Mouse (Mus musculus): ENCODE data around the gene Sirt2. TPM values are rescaled to one million over a fixed set of nuclear protein-coding genes. Genes with fewer than 3 reads are reported as not detected.

Gene Sirt2
- polyA plus RNA-seq (2016; fragmentation: Nextera tagmentation; extraction: Ambion mirVana): 28.5 and 29.0 TPM in 2 replicates

DNA sequence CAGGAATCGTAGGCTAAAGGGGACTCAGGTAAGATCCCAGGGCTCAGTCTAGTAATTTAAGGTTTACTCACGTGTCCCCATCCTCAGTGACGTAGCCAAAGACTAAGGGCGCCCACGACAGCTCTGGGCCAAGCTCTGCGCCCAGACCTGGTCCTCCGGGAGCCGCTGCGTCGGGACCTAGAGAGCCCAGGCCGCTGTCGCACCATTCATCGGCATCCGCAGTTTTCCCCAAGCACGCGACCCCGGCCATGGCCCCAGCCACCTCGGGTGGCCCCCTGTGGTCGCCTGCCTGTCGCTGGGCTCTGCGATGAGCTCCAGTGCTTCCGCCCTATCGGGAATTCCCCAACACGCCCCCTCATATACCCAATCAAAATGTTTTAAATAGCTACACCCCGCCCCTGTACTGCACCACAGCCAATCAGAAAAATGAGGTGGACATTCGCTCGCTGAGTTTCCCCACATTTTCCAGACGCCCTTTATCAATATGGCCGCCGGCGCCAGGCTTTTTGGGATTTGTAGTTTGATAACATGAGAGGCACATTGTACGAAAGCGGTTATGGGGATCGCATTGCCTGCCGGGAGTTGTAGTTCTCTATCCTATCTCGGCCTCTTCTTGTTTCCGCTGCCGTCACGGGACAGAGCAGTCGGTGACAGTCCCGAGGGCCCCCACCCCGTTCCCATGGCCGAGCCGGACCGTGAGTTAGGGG, at the start of gene Sirt2:
TSS of gene Sirt2 (plus strand) at position 563 of the 707 bp plus-strand sequence.
- H3K9ac ChIP-seq: peak within 1 kb of the TSS; percentile 84
- WGBS (ENCODE audit: insufficient replicate concordance): 1% methylated on average over 45 of the region's 45 CpGs
- peaks cover 20% of the 10 kb centered on the region for H3K36me3 ChIP-seq
- H3K4me3 ChIP-seq: peak within 1 kb of the TSS; percentile 84
- peak; percentile 96 for ATAC-seq
- H3K4me2 ChIP-seq: peak within 1 kb of the TSS; percentile 79
- no peaks in the 10 kb centered on the region for H3K9me3 ChIP-seq (replicated peaks)
- peak within 1 kb of the TSS; percentile 75 for H3K27ac ChIP-seq
- H3K4me1 ChIP-seq: peaks cover 53% of the 10 kb centered on the region
- H3K27me3 ChIP-seq (replicated peaks): no peaks in the 10 kb centered on the region

DNA sequence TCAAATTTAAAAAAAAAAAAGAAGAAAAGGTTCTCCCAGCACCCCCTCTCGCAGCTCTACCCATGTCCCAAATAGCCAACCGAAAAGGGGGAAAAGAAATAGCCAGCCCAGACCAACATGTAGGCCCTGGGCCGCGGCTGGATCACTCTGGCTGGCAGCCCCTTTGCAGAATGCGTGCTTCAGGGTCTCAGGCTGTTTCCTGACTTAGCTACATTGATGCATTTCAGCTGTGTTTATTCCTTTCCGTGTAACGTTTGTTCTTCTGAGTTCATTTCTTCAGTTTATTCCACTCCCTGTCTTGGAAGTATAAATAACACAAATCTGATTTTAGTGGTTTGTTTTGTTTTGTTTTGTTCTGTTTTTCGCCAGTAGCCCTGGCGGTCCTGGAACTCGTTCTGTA, 48.8 kb upstream of the Sirt2 start:
- Histone ChIP-seq H3K9me3 (replicated peaks) (no peaks in the 10 kb centered on the region), H3K4me2 (no peak overlapping the region), H3K27ac (no peak overlapping the region), H3K36me3 (no peaks in the 10 kb centered on the region), H3K27me3 (replicated peaks) (peaks cover 17% of the 10 kb centered on the region; the same call in 1 of the 2 replicates), H3K9ac (no peak overlapping the region), H3K4me1 (peaks cover 12% of the 10 kb centered on the region), H3K4me3 (no peak overlapping the region)
- no peak for ATAC-seq
- 65% methylated on average over 10 of the region's 10 CpGs for WGBS (ENCODE audit: insufficient replicate concordance)

DNA sequence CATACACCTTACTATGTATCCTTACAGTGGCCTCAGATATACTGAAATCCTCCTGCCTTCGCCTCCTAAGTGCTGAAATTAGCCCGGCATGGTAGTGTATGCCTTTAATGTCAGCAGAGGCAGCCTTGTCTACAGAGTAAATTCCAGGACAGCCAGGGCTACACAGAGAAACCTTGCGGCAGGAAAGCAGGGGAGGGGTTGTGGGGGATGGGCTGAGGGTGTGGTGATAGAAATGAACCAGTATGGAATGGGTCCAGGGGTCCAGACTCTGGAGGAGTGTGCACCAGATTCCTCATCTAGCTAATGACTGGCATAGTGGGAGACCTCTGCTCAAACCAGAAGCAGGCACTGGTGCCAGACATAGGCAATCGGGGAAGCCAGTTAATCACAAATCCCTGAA, 47.4 kb upstream of the Sirt2 start:
- Histone ChIP-seq H3K4me1 (peaks cover 12% of the 10 kb centered on the region), H3K4me2 (no peak overlapping the region), H3K36me3 (no peaks in the 10 kb centered on the region), H3K4me3 (no peak overlapping the region), H3K9ac (no peak overlapping the region), H3K9me3 (replicated peaks) (peaks cover 1% of the 10 kb centered on the region), H3K27ac (no peak overlapping the region), H3K27me3 (replicated peaks) (peaks cover 17% of the 10 kb centered on the region; the same call in 1 of the 2 replicates)
- ATAC-seq: no peak
- 41% methylated on average over 4 of the region's 4 CpGs for WGBS (ENCODE audit: insufficient replicate concordance)

DNA sequence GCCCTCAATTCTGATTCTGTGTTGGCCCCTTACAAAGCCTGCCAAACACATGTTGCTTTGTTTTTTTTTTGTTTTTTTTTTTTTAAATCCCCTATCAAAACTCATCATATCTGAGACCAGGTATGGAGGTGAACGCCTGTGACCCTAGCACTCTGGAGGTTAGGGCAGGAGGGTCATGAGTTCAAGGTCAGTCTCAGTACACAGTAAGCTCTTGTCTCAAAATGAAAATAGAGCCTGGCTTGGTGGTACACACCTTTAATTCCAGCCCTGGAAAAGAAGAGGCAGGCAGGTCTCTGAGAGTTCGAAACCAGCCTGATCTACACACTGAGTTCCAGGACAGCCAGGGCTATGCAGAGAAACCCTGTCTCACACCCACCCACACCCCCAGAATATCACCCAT, 46.9 kb upstream of the Sirt2 start:
- no peak overlapping the region for H3K27ac ChIP-seq
- peaks cover 6% of the 10 kb centered on the region for H3K9me3 ChIP-seq (replicated peaks)
- no peak overlapping the region for H3K4me3 ChIP-seq
- WGBS (ENCODE audit: insufficient replicate concordance): 69% methylated on average over 2 of the region's 2 CpGs
- no peaks in the 10 kb centered on the region for H3K36me3 ChIP-seq
- H3K27me3 ChIP-seq (replicated peaks): peaks cover 17% of the 10 kb centered on the region; the same call in 1 of the 2 replicates
- no peak overlapping the region for H3K4me2 ChIP-seq
- no peak for ATAC-seq
- H3K4me1 ChIP-seq: peaks cover 12% of the 10 kb centered on the region
- no peak overlapping the region for H3K9ac ChIP-seq

DNA sequence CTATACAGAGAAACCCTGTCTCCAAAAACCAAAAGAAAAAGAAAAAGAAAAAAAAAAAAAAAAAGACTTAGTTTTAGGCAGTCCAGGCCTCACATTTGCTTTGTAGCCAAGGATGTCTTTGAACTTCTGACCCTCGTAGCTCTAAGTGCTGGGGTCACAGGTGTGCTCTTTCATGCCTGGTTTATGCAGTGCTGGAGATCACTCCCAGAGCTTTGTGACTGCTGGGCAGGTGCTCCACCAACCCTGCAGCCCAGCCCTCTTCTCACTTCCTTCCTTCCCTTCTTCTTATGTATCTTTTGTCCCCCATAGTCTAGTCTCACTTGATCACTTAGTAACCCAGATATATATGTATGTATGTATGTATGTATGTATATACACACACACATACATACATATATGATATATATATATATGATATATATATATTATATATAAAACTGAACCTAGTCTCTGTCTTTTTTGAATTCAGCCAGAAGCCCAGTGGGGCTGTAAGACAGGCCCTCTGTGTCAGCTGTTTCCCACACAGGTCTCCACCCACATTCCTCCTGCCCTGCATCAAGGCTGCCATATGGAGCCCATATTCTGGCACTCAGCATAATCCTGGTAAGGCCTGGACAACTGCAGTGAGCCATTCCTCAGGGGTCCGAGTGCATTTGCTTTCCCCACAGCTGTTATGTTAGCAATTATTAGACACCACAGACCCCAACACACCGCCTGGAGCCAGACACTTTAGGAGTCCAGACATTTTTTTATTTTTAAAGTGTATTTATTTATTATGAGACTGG, 45.6 kb upstream of the Sirt2 start:
- Histone ChIP-seq H3K4me1 (peaks cover 12% of the 10 kb centered on the region), H3K9ac (no peak overlapping the region), H3K4me3 (no peak overlapping the region), H3K36me3 (no peaks in the 10 kb centered on the region), H3K9me3 (replicated peaks) (peaks cover 7% of the 10 kb centered on the region), H3K4me2 (no peak overlapping the region), H3K27ac (no peak overlapping the region), H3K27me3 (replicated peaks) (peaks cover 7% of the 10 kb centered on the region; the same call in 1 of the 2 replicates)
- no peak for ATAC-seq
- WGBS (ENCODE audit: insufficient replicate concordance): 70% methylated on average over 3 of the region's 3 CpGs

DNA sequence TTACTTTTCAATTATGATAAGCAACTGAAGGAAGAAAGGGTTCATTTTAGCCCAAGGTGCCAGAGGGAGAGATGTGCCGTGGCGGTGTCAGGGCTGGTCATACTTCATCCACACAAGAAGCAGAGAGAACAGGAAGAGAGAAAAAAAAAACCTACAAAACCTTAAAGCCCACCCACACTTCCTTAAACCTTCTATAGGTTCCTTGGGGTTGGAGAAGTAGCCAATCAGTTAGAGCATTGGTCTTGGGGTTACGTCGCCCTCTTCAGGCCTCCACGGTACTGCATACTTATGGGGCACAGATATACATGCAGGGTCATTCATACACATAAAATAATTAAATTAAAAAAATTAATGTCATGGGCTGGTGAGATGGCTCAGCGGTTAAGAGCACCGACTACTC, 44.5 kb upstream of the Sirt2 start:
- no peak overlapping the region for H3K4me3 ChIP-seq
- no peak overlapping the region for H3K4me2 ChIP-seq
- WGBS (ENCODE audit: insufficient replicate concordance): 84% methylated on average over 7 of the region's 7 CpGs
- no peak for ATAC-seq
- H3K27ac ChIP-seq: no peak overlapping the region
- H3K4me1 ChIP-seq: 0 out of 2 replicates have a peak, but pooled peaks cover 3% of the 10 kb centered on the region
- H3K27me3 ChIP-seq (replicated peaks): 0 out of 2 replicates have a peak, but pooled peaks cover 3% of the 10 kb centered on the region
- no peaks in the 10 kb centered on the region for H3K36me3 ChIP-seq
- peaks cover 7% of the 10 kb centered on the region for H3K9me3 ChIP-seq (replicated peaks)
- no peak overlapping the region for H3K9ac ChIP-seq

DNA sequence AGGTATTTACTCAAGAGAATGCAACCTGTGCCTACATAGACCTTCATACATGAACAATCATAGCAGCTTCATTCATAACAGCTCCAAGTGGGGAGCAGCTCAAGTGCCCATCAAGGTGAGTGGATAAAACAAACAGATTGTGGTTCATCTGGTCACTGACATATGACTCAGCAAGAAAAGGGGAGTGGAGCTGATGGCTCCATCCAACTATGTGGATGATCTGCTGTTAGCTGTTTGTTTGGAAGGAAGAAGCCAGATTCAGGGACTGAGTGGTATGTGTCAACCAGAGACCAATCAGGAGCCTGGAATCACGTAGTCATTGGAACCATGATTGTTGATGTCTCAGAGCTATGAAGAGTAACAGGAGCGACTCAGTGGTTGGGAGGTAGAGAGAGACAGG, 41.9 kb upstream of the Sirt2 start:
- 80% methylated on average over 2 of the region's 2 CpGs for WGBS (ENCODE audit: insufficient replicate concordance)
- ATAC-seq: no peak
- H3K36me3 ChIP-seq: no peaks in the 10 kb centered on the region
- 0 out of 2 replicates have a peak, but pooled peaks cover 8% of the 10 kb centered on the region for H3K27me3 ChIP-seq (replicated peaks)
- H3K27ac ChIP-seq: no peak overlapping the region
- H3K4me1 ChIP-seq: no peaks in the 10 kb centered on the region
- H3K9ac ChIP-seq: no peak overlapping the region
- H3K9me3 ChIP-seq (replicated peaks): peaks cover 7% of the 10 kb centered on the region
- H3K4me3 ChIP-seq: no peak overlapping the region
- no peak overlapping the region for H3K4me2 ChIP-seq

DNA sequence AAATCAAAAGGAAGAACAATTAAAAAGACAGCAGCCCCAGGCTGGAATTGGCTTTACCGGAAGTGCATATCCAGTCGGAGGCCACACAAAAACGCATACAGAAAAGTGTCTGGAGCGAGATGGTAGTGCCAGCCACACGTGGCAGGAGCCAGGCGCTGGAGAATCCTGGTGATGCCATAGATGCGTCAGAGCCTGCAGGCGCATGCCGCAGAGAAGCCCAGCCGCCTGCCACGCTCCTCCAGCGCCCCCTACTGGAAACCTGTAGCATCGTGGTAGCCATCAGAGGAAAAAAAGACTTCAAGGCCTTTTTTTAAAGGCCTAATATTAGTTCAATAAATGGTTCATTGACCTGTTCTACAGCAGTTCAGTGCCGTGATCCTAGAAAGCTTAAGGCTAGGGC, 39.9 kb upstream of the Sirt2 start:
- ATAC-seq: no peak
- Histone ChIP-seq H3K4me3 (no peak overlapping the region), H3K4me1 (no peaks in the 10 kb centered on the region), H3K9me3 (replicated peaks) (peaks cover 14% of the 10 kb centered on the region), H3K36me3 (no peaks in the 10 kb centered on the region), H3K27me3 (replicated peaks) (peaks cover 17% of the 10 kb centered on the region), H3K9ac (no peak overlapping the region), H3K27ac (no peak overlapping the region), H3K4me2 (no peak overlapping the region)
- WGBS (ENCODE audit: insufficient replicate concordance): 11% methylated on average over 14 of the region's 14 CpGs

DNA sequence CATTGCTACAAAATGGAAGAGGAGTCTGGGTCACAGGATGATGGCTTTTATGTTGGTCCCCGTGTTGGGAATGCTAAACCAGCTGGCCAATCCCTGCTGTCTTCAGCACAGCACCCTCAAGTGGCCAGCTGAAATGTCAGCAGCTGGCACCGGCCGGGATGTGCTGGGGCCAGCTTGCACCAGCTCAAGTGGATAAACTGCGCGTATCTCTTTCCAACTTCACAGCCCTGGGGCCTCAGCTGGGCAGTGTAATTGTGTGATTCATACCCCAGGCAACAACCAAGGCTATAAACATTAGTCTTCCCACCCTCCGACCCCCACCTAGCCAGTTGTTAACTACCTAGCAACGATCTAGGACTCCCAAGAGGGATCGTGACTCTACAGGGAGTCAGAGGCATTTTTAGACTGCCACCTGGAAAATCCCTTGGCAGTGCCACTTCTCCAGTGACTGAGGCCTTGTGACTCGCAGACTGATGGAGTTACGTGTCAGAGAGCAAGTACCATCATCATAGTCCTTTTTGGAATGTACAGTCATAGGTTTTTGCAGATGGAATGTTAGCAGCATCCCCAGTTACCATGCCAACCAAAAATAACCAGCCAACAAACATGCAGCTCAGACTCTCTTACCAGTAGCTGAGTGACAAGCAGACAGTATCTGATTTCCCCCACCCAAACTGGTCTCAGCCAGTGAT, 38.7 kb upstream of the Sirt2 start:
- H3K4me1 ChIP-seq: peaks cover 9% of the 10 kb centered on the region
- no peaks in the 10 kb centered on the region for H3K36me3 ChIP-seq
- 60% methylated on average over 10 of the region's 10 CpGs for WGBS (ENCODE audit: insufficient replicate concordance)
- H3K4me3 ChIP-seq: no peak overlapping the region
- ATAC-seq: no peak
- no peak overlapping the region for H3K4me2 ChIP-seq
- H3K27me3 ChIP-seq (replicated peaks): peaks cover 28% of the 10 kb centered on the region
- H3K9me3 ChIP-seq (replicated peaks): peaks cover 18% of the 10 kb centered on the region
- no peak overlapping the region for H3K9ac ChIP-seq
- no peak overlapping the region for H3K27ac ChIP-seq

DNA sequence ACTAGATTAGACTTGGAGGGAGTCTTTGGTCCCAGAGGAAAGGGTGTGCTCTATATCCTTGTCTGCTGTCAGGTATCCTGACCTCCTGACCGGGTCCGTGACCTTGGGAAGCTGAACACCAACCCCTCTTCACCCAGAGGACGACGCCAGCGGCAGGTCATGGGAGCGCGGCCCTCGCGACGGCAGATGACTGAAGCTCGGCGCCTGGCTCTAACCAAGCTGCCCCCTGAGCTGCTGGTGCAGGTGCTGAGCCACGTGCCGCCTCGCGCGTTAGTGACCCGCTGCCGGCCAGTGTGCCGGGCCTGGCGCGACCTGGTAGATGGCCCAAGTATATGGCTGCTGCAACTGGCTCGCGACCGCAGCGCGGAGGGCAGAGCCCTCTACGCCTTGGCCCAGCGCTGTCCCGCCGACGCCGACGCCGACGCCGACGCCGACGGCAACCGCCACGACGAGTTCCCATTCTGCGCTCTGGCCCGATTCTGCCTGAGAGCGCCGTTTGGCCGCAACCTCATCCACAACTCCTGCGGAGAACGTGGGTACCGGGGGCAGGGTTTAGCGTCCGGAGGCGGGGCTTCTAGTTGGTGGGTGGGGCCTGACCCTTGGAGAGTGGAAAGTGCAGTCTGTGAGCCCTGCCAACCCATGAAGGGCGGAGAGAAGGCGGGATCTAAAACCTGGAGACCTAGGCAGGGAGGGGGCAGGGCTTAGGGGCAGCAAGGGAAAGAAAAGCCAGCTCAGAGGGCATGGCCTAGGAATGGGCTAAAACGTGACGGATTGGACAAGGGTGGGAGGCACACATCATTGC, 34.0 kb upstream of the Sirt2 start:
- H3K4me2 ChIP-seq: peak overlapping the region; percentile 91
- peak overlapping the region; percentile 56 for H3K9ac ChIP-seq
- 4% methylated on average over 58 of the region's 58 CpGs for WGBS (ENCODE audit: insufficient replicate concordance)

DNA sequence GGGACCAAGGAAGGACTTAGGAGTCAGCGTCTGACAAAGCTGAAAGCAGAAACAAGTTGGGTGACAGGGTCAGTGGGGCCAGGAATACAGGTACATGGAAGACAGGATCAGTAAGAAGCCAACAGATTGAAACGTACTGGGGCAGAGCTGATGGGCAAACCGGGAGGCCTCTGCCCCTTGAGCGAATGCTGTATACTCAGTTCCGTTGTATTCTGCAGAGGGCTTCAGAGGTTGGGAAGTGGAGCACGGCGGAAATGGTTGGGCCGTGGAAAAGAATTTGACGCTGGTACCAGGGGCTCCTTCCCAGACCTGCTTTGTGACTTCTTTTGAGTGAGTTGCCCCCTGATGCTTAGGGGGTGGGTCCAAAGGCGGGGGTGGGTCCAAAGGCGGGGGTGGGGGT, 33.3 kb upstream of the Sirt2 start:
- WGBS (ENCODE audit: insufficient replicate concordance): 15% methylated on average over 11 of the region's 11 CpGs
- H3K9ac ChIP-seq: 0 out of 2 replicates have a peak overlapping the region, but pooled peaks have one; percentile 56
- H3K36me3 ChIP-seq: peaks cover 16% of the 10 kb centered on the region
- no peak overlapping the region for H3K27ac ChIP-seq
- H3K4me1 ChIP-seq: peaks cover 19% of the 10 kb centered on the region
- H3K4me2 ChIP-seq: peak overlapping the region; percentile 91
- H3K27me3 ChIP-seq (replicated peaks): peaks cover 28% of the 10 kb centered on the region
- ATAC-seq: no peak
- H3K9me3 ChIP-seq (replicated peaks): peaks cover 10% of the 10 kb centered on the region
- peak overlapping the region; percentile 57 for H3K4me3 ChIP-seq

More for the DNA sequence above, 34.0 kb upstream of the Sirt2 start:
- Histone ChIP-seq H3K27me3 (replicated peaks) (peaks cover 28% of the 10 kb centered on the region), H3K27ac (no peak overlapping the region), H3K4me1 (peaks cover 19% of the 10 kb centered on the region), H3K4me3 (peak overlapping the region; percentile 57), H3K36me3 (peaks cover 9% of the 10 kb centered on the region), H3K9me3 (replicated peaks) (peaks cover 10% of the 10 kb centered on the region)
- peak; percentile 88 for ATAC-seq

All from liver, embryonic 12.5 days (tissue).